Mouse (Mus musculus): ENCODE results near the gene Gm10577. TPM values are rescaled to one million over a fixed set of nuclear protein-coding genes. Genes with fewer than 3 reads are reported as not detected.

Gm10577 gene
- total RNA-seq (2021) = not detected

DNA sequence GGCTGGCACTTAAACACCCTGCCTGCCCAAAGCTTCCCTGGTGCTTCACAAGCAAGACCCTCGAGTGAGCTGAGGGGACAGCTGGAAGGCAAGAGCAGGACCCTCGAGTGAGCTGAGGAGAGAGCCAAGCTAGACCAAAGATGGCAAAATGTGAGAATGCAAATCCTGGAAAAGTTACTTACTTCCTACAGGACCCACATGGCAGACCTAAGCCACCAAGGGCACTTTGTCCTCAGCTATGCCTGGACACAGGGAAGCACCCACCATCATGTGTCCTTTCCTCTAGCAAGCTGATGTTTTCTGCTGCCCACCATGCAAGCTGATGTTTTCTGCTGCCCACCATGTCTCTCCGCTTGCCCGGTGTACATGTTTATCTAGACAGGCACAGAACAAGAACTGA, at the start of gene Gm10577:
TSS of gene Gm10577 (minus strand) at position 101 of the 400 bp plus-strand sequence.
- no peak for DNase-seq (ENCODE audit: low spot score in 2 of 2)
- intact Hi-C loops (cut with DNase I) = no loop called here

DNA sequence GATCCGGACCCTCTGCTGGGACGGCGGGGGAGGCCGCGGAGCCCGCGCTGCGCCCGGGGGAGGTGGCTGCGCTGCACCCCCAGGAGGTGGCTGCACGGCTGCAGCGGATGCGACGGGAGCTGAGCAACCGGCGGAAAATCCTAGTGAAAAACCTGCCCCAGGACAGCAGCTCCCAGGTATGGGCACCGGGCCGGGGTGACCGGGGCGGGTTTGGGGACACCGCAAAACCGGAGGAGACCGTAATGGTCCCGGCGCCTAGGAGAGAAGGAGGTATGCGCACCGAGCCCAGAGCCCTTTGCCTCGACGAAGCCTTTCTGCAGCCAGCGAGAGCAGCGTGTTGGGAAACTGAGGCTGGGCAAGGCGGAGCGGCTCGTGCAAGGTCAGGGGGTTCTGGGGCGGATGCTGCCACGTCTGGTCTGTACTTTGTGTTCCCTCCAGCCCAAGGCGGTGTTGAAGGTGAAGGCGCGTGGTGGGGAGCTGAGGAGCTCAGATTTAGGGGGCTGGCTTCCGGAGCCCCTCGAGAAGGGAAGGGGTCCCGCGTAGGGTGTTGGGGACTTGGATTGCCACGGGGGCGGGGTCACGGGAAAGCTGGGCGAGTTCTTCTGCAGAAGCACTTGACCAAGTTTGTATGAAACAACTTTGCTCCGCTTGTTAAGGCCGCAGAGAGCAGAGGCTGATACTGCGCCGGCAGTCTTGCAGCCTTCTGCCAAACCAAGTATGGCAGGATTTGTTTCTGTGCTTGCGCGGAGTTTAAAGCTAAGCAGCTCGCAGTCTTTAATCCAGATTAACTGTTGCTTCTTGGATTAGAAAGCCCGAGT, 48.9 kb upstream of the Gm10577 start:
- intact Hi-C loops (cut with DNase I) = loop anchor here (2.0 kb wide), 1 partner anchor 33 kb away; no protein-coding TSS in a partner anchor

DNA sequence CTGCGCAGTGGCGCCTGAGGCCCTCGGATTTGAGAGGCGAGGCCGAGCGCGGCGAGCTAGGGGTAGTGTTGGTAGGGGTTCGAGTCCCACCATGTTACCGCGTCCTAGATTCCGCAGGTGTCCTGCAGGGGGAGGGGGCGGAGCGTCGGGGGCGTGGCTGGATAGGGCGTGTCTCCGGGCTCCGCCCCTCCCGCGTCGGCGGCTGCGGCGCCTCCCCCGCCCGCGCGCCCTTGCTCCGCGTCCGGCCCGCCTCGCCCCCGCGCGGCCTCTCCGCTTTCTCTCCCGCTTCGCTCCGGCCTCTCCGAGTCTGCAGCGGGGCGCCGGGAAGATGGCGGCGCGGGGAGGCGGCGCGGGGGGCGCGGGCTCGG, 48.3 kb upstream of the Gm10577 start, which contains the start of gene Raver2:
TSS of gene Raver2 (plus strand) at position 198 of the 368 bp plus-strand sequence.
- DNase-seq (ENCODE audit: low spot score in 2 of 2) = peak in 1 of 2 experiments; percentile 27
- intact Hi-C loops (cut with DNase I) = loop anchor here (2.0 kb wide), 1 partner anchor 32 kb away; no protein-coding TSS in a partner anchor

More for the DNA sequence above, 48.9 kb upstream of the Gm10577 start:
- DNase-seq (ENCODE audit: low spot score in 2 of 2) = peak; percentile 22 to 50

DNA sequence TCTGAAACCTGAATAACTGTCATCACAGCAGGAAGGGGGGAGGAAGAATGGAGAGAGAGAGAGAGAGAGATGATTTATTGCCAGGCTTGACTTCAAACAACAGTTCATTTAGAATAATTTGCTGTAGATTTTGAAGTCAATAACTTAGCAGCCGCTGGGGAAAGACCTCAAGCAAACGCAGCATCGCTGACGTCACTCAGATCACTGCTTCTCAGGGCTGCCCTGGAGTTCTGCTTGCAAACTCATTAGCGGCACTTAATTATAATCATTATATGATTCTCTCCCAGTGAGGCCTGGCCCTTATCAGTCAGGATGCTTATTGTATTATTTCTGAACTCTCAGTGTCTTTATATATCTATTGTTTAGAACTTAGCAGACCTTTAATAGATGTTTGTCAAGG, 45.9 kb upstream of the Gm10577 start:
- DNase-seq (ENCODE audit: low spot score in 2 of 2) = no peak
- intact Hi-C loops (cut with DNase I) = no loop called here

DNA sequence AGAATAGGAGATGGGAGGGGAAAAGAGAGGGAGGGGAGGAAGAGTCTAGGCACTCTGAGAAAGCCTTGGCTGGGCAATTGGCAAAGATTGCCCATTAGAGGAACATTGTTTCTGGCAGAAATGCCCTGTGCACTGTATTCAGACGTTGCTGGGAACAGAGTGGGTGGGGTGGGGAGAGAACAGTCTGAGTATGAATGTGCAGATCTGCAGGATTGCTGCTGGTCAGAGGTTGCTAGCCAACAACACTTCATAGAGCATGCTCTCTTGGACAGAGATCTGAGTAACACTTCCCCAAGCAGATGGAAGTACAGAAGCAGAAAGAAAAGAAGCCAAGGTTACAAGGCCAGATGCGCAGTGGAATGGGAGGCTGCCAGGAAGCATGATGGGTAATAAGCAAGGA, 41.6 kb upstream of the Gm10577 start:
- DNase-seq (ENCODE audit: low spot score in 2 of 2) = no peak
- intact Hi-C loops (cut with DNase I) = no loop called here

DNA sequence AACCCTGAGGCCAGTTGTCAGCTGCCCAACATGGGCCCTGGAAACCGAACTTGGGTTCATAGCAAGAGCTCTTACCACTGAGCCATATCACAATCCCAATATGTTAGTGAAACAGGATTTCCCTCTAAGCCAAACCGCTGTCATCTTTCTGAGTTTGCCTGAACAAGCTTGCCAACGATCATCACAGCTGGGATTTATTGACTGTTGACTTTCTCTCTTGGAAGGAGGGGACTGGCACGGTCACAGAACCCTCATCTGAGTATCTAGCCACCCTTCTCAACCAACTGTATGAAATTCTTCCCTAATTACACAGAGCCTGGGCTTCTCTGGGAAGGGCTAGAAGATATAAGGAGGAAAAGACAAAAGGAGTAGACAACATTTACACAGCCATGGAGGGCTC, 26.1 kb upstream of the Gm10577 start:
- DNase-seq (ENCODE audit: low spot score in 2 of 2) = no peak
- intact Hi-C loops (cut with DNase I) = no loop called here

DNA sequence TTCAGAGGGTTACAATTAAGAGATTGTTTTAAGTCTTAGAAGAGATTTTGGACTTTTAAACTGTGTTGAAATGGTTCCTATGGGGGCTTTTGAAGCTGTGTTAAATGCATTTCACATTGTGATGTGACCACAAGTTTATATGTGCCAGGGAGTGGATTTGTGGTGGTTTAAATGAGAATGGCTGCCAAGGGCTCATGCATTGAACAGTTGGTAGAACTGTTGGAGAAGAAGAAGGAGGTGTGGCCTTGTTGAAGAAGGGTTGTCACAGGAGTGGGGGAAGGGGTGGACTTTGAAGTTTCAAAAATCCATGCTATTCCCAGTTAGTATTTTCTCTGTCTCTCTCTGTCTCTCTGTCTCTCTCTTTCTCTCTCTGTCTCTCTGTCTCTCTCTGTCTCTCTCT, 23.7 kb upstream of the Gm10577 start:
- no peak for DNase-seq (ENCODE audit: low spot score in 2 of 2)
- intact Hi-C loops (cut with DNase I) = no loop called here

DNA sequence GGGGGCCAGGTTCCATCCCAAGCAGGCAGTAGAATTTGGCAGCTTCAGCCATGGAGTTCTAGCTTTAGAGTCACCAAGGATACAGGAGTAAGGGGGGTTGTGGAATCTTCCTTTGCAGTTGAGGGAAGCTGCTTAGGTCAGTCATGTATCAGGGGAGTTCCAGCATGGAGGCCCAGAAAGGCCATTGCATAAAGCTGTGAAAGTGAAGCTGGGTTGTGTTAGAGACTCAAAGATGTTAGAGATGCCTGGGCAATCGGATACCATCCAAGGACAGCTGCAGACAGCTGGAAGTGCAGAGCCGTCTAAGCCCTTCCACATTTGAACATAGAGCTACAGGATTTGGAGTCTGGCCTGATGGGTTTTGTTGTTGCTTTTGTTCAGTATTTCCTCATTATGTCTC, 23.2 kb upstream of the Gm10577 start:
- DNase-seq (ENCODE audit: low spot score in 2 of 2) = no peak
- intact Hi-C loops (cut with DNase I) = no loop called here

DNA sequence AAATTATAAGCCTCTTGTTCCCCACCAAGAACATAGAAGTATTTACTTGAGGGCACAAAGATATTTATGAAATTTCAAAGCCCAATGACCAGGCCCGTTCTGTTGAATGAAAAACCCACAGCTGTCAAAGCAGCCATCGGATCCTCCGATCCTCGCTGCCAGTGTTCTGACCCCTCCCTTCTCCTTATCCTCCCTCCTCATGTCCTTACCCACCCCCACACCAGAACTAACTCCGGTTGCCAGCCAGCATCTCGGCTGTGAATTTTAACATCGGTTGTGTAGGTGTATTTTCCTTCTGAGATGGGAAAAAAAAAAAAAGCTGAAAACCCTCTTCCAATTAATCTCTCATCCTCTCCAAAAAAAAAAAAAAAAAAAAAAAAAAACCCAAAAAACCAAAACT, 16.7 kb upstream of the Gm10577 start:
- DNase-seq (ENCODE audit: low spot score in 2 of 2) = peak; percentile 52 to 54

DNA sequence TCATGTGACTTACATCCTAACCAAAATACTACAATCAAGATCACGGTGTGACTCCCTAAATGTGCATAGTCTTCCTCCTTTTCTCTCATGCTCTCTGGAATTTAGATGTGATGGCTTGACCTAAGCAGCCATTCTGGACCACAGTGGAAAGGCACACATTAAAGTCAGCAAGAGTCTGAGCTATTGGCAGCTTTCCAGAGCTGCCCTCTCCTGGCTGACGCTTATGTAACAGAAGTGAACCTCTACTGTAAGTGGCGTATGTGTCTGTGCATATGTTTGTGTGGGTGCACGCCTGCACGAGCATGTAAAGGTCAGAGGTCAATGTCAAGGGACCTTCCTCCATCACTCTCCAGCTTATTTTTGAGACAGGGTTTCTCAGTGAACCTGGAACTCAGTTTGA, 14.6 kb upstream of the Gm10577 start:
- no peak for DNase-seq (ENCODE audit: low spot score in 2 of 2)
- intact Hi-C loops (cut with DNase I) = no loop called here

More for the DNA sequence above, 16.7 kb upstream of the Gm10577 start:
- intact Hi-C loops (cut with DNase I) = loop anchor here (2.0 kb wide), 1 partner anchor 32 kb away; the partner anchor contains the start of gene Raver2

DNA sequence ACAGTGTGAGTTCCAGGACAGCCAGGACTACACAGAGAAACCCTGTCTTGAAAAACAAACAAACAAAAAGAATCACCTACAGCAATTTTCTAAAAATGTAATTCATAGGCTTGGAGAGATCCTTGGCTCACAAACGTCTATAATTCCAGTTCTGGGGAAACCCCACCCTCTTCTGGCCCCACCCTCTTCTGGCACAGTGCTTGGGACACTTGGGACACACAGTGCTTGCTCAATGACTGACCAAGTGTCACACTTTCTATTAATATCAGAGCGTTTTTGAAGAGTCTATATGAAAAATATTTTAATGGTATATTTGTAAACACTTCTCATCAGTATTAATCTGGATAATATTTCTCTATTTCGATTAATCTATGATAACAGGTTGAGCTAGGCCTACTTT, 12.6 kb upstream of the Gm10577 start:
- DNase-seq (ENCODE audit: low spot score in 2 of 2) = no peak

DNA sequence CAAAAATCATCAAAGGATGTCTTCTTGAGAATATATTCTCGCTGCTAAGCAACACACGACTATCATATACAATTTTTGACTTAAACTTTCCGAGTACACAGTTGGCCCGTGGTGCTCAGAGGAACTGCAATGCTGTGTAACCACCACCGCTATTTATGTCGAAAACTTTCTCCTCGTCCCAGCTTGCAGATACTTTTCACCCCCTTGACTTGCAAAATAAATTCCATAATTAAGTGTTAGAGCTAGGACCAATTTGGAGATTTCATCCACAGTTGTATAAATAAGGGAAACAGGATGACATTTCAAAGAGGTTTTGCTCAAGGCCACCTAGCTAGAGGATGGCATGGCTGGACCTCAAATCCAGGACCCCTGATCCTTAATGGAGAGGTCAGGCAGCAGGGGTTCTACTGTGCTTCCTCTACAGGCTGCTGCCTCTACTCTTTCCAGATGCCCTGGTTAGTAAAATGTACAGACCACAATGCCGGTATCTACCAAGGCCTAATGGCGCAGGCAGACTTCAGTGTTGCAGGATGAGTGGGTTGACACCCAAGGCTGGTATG, 7.4 kb upstream of the Gm10577 start:
- intact Hi-C loops (cut with DNase I) = no loop called here

More for the DNA sequence above, 12.6 kb upstream of the Gm10577 start:
- intact Hi-C loops (cut with DNase I) = no loop called here

DNA sequence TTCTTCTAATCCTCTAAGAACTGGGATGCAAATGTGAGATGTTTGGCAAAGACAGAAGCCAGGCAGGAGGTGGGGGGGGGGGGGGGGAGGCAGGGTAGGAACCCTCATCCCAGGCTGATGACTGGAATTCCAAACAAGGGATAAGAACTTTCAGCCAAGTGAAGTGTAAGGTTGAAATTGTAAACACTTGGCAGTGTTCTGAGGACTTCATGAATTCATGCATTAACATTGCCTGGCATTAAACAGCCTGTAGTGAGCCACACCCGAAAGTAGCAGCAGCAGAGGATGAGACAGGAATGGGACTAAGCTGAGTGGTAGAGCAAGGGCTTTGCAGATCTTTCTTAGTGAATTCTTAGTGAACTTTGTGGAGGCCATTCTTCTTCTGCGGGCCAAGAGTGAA, 6.5 kb upstream of the Gm10577 start:
- DNase-seq (ENCODE audit: low spot score in 2 of 2) = no peak

More for the DNA sequence above, 7.4 kb upstream of the Gm10577 start:
- no peak for DNase-seq (ENCODE audit: low spot score in 2 of 2)

DNA sequence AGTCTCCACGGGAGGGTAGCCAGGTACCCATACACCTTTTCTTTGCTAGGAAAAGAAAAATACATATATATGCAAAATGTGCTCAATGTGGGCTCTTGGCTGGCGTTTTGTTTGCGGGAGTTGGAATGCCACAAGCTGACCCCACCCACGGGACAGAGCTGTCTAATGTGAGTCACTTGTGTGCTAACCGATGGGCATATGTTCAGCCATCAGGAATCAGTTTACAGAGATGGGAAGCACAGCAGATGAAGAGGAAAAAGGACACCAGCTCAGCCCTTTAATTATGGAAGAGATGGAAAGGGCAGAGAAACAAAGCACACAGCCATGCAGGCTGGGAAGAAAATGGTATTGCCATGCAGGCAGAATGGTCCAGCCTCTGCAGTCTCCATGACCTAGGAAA, 6.1 kb upstream of the Gm10577 start:
- intact Hi-C loops (cut with DNase I) = no loop called here

More for the DNA sequence above, 6.5 kb upstream of the Gm10577 start:
- intact Hi-C loops (cut with DNase I) = no loop called here

DNA sequence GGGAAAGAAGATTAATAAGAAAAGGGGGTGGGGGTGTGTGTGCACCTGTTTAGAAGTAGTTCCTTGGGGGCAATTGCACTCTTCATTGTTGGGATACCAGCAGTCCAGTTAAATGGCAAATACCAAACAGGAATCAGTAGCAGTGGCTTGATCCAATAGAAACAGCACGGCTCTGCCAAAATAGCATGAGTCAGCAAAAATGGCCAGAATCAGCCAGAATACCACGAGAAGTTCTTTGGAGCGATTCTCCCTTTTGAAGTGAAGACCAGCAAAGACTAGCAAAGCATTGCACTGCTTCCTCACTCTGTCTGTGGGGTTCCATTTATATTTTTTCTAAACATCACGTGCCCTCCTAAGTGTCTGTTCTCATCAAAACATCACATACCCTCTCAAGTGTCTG, 2.7 kb downstream of the Gm10577 start:
- intact Hi-C loops (cut with DNase I) = no loop called here

More for the DNA sequence above, 6.1 kb upstream of the Gm10577 start:
- peak; percentile 9 to 21 for DNase-seq (ENCODE audit: low spot score in 2 of 2)

DNA sequence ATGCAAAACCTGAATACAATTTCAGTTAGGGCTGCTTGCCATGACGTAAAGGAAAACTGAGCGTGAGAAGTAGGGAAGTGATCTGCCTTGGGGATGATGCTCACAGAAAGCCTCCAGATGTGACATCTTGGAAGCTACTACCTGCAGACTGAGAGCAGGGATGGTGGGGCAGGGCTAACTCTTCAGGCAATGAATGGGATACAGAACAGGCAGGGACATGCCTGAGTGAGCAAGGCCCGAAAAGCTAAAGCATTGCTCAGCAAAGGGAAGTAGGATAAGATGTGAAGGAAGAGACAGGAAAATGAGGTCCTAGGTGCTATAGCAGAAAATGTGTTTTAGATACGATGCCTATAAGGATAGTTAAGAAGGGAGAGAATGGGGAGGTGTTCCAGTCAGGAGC, 11.4 kb downstream of the Gm10577 start:
- intact Hi-C loops (cut with DNase I) = no loop called here
- DNase-seq (ENCODE audit: low spot score in 2 of 2) = no peak

More for the DNA sequence above, 2.7 kb downstream of the Gm10577 start:
- no peak for DNase-seq (ENCODE audit: low spot score in 2 of 2)

DNA sequence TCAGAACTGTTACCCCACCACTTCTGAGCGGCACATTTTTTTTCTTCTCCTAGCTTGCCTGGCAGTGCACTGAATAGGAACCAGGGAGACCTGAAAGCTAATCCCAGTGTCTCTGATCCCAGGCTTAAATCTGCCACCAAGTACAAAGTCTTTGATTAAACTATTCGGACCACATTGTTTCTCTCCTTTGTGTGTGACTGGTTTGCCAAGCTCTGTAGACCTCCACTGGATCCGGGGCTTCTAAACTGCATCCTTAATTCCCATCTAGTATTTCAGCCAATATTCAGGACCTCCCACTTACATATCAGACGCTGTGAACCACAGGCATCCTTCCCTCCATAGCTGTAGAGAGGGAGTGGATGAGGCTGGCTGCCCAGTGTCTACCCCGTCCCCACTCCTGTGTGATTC, 12.1 kb downstream of the Gm10577 start:
- intact Hi-C loops (cut with DNase I) = no loop called here
- DNase-seq (ENCODE audit: low spot score in 2 of 2) = no peak

DNA sequence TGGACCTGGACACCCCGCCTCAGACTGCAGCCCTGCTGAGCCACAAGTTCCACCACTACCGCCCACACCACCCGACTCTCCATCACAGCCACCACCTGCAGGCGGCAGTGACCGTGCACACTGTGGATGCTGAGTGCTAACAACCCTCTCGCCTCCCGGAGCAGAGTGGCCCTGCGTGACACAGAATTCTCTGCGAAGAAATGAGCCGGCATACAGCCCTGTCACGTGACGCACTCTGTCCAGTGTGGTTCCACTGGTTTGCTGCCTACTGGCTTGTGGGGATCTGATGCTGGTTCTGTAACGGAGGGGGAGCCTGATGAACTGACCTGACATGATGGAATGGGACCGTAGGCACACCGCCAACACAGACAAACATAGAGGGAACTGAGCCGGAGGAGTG, 17.5 kb downstream of the Gm10577 start:
- no peak for DNase-seq (ENCODE audit: low spot score in 2 of 2)
- intact Hi-C loops (cut with DNase I) = no loop called here

DNA sequence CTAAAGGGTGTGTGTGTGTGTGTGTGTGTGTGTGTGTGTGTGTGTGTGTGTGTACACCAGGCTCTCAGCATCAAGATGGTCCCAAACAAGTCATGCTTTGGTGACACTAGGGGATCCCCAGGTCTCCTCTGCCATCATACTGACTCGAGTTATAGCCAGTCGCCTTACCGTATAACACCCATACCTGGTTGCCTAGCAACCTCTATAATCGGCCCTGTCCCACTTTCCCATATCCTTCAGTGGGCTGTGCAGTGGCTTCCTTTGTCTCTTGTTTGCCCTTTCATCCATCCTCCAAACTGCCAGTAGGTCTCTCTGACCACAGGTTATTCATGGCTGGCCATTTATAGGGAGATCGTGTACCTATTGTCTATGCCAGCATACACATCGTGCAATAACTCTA, 19.4 kb downstream of the Gm10577 start:
- no peak for DNase-seq (ENCODE audit: low spot score in 2 of 2)
- intact Hi-C loops (cut with DNase I) = no loop called here

DNA sequence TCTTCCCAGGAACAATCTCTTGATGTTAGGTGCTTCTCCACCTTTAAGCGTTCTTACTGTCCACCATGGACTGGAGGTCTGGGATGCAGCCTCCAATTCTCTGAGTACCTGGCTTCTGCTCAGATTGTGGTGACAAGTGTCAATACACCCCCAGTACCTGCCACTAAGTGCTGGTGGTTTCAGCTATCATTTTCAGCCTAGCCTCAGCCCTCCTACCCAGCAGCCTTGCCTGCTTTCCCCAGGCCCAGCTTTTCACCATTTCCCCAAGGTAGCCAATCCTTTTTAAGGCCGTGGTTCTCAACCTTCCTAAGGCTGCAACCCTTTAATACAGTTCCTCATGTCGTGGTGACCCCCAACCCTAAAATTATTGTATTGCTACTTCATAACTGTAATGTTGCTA, 19.9 kb downstream of the Gm10577 start:
- DNase-seq (ENCODE audit: low spot score in 2 of 2) = no peak
- intact Hi-C loops (cut with DNase I) = no loop called here

DNA sequence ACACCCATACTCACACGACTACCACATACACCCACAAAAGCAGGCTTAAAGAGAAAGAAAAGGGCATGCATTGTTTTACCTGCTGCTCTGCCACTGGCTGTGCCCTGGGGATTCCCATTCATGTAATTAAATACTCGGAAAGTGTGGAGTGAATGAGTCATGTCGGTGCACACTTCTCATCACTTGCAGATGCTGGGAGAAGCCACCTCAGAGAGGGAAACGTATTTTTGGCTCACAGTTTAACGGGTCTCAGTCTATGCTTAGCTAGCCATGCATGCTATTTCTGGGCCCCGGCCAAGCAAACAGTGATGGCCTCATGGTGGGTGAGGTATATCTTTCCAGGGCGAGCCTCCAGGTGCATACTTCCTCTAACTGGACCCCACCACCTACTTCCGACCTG, 21.6 kb downstream of the Gm10577 start:
- intact Hi-C loops (cut with DNase I) = loop anchor here (2.0 kb wide), 2 partner anchors 72 to 148 kb away; no protein-coding TSS in a partner anchor
- DNase-seq (ENCODE audit: low spot score in 2 of 2) = no peak

Data from left cerebral cortex, postnatal 36 days (tissue).